Mouse (Mus musculus) ES-E14 (cell line): Measurements from ENCODE around the gene Ppara. TPM values are rescaled to one million over a fixed set of nuclear protein-coding genes. Genes with fewer than 3 reads are reported as not detected.

Source experiments
- DNase-seq: peaks from one replicate; pipeline ENCODE4 v3.0.0-alpha.2; 2013; ENCODE audit warnings: low read depth, low spot score
- H3K27ac ChIP-seq: 2 replicates; pipeline ENCODE4 v1.5.1; 2012; ENCODE audit warnings: low read depth, mild to moderate bottlenecking, low read length, moderate library complexity, mixed read lengths; ENCODE audit not compliant: poor library complexity, insufficient read depth, severe bottlenecking
- H3K36me3 ChIP-seq: 2 replicates; pipeline ENCODE4 v1.6.1; 2012; ENCODE audit warnings: mild to moderate bottlenecking, low read length, moderate library complexity, mixed read lengths; ENCODE audit not compliant: control insufficient read depth, poor library complexity, insufficient read depth, severe bottlenecking
- H3K4me1 ChIP-seq, 2 experiments: fragments of 150-350 bp in 1 of 2; sonication (generic) in 1 of 2; 2 replicates each; pipeline ENCODE4 v1.6.1; 2012; ENCODE audit warnings: low read length in 2 of 2, mild to moderate bottlenecking in 1 of 2, mixed read lengths in 1 of 2; ENCODE audit not compliant: control insufficient read depth in 2 of 2, insufficient read depth in 2 of 2, poor library complexity in 1 of 2
- H3K4me3 ChIP-seq, 2 experiments: fragments of 150-350 bp in 1 of 2; sonication (generic) in 1 of 2; 2 replicates each; pipeline ENCODE4 v1.5.1; 2012; ENCODE audit warnings: low read length in 2 of 2, low read depth in 1 of 2, mild to moderate bottlenecking in 1 of 2, mixed read lengths in 1 of 2; ENCODE audit not compliant: insufficient read depth in 1 of 2, poor library complexity in 1 of 2, severe bottlenecking in 1 of 2
- H3K9ac ChIP-seq: 2 replicates; pipeline ENCODE4 v1.6.1; 2012; ENCODE audit warnings: low read depth, mild to moderate bottlenecking, low read length, mixed read lengths; ENCODE audit not compliant: poor library complexity, insufficient read depth, severe bottlenecking
- H3K9me3 ChIP-seq: fragments of 150-350 bp; sonication (generic); 2 replicates; pipeline ENCODE4 v1.6.1; 2012; ENCODE audit warnings: low read depth, mild to moderate bottlenecking, low read length; ENCODE audit not compliant: control insufficient read depth, insufficient read depth
- CHD2 ChIP-seq: IDR thresholded peaks from 2 replicates; pipeline ENCODE4 v1.6.1; 2014; ENCODE audit warnings: mild to moderate bottlenecking, low read depth, low read length, inconsistent platforms
- HCFC1 ChIP-seq: IDR thresholded peaks from 2 replicates; pipeline ENCODE4 v1.6.1; 2012; ENCODE audit warnings: low read length, inconsistent platforms, borderline replicate concordance; ENCODE audit not compliant: insufficient read depth
- MAFK ChIP-seq: IDR thresholded peaks from 2 replicates; pipeline ENCODE4 v1.6.1; 2014; ENCODE audit warnings: mild to moderate bottlenecking, low read depth, low read length, inconsistent platforms; ENCODE audit not compliant: insufficient read depth
- ZC3H11A ChIP-seq: IDR thresholded peaks from 2 replicates; pipeline ENCODE4 v1.6.1; 2012; ENCODE audit warnings: low read depth, mild to moderate bottlenecking, inconsistent platforms, low read length, borderline replicate concordance
- ZNF384 ChIP-seq: IDR thresholded peaks from 2 replicates; pipeline ENCODE4 v1.6.1; 2012; ENCODE audit warnings: low read depth, low read length, inconsistent platforms
- in situ Hi-C, 2 experiments: fragments of 600-800 bp; cut with MboI; formaldehyde crosslinking; loops; one replicate each; pipeline ENCODE4 v1.15.1; 2025; ENCODE audit warnings: low sequenced_read_pairs in 2 of 2, inconsistent platforms in 1 of 2; ENCODE audit not compliant: unreplicated experiment in 2 of 2
- total RNA-seq: library from RNA; depleted of rRNA; stranded (reverse); fragments of 300-350 nt; gene quantifications from 2 replicates; pipeline ENCODE4 v1.2.3, GENCODE M21; 2012

Ppara gene
- total RNA-seq, 1 experiment: 0.09 TPM

DNA sequence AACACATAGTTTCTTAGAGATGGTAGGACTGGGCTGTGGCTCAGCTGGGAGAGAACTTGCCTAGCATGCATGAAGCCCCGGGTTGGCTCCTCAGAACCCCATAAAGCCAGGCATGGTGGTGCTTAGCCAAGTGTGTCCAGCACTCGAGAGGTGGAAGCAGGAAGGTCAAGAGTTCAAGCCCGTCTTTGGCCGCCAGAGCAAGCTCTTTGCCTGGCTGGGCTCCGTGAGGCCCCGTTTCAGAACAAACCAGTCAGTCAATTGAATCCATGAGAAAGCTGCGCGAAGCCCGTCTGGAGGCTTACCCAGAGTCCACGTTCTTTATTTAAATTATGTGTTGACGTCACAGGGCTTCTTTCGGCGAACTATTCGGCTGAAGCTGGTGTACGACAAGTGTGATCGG lies 53.9 kb downstream of the Ppara start:
- Histone ChIP-seq H3K4me3 (no peak overlapping the region), H3K9me3 (no peaks in the 10 kb centered on the region), H3K36me3 (no peaks in the 10 kb centered on the region), H3K4me1 (no peaks in the 10 kb centered on the region), H3K27ac (no peak overlapping the region), H3K9ac (no peak overlapping the region)
- DNase-seq: no peak
- in situ Hi-C loops: no loop called here
- TF ChIP-seq ZC3H11A (no peak), ZNF384 (no peak), HCFC1 (no peak), MAFK (no peak), CHD2 (no peak)

DNA sequence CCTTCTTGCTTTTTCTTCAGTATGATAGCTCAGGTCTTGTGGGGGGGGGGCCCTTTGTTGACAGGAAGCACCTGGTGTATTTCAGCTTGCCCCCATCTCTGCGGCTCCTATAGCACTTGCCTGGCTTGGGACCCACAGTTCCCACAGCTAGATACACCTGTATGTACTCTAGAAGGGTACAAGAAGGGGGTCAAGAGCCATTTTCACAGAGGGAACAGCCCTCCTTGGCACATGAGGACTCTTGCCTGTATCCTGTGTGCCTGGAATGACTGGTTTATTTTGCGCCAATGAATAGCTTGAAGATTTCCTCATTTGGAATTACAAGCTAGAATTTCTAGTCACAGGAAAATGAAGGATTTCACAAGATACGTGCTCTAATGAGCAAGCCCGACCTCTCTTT lies 56.7 kb downstream of the Ppara start:
- in situ Hi-C loops: no loop called here
- no peak overlapping the region for H3K9ac ChIP-seq

DNA sequence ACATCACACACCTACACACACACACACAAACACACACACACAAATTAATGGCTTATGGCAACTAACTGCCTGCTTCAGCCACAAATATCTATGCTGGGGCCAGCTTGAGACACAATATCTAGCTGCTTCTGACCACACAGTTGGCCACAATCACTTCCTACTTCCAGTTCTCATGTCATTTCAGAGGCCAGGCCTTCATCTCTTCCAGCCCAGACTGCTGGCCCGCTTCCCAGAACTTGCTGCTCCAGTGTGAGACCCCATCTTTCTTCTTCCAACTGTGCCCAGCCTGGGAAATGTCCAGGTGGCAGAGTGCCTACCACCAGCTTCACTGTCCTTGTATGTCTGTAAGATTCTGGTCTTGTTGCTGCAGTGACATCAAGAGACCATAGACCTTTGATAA lies 58.0 kb downstream of the Ppara start:
- TF ChIP-seq CHD2: no peak
- TF ChIP-seq ZC3H11A: no peak
- TF ChIP-seq ZNF384: no peak
- TF ChIP-seq HCFC1: no peak
- no peak for TF ChIP-seq MAFK
- Histone ChIP-seq H3K4me3 (no peak overlapping the region), H3K9ac (no peak overlapping the region), H3K9me3 (no peaks in the 10 kb centered on the region), H3K27ac (no peak overlapping the region), H3K4me1 (peaks cover 0 to 2% of the 10 kb centered on the region in 2 experiments; a peak in 1 of 4 replicates), H3K36me3 (no peaks in the 10 kb centered on the region)
- in situ Hi-C loops: no loop called here
- no peak for DNase-seq

More for the DNA sequence above, 56.7 kb downstream of the Ppara start:
- no peak for TF ChIP-seq CHD2
- no peak for TF ChIP-seq MAFK
- TF ChIP-seq HCFC1: no peak
- no peak for TF ChIP-seq ZNF384
- no peak for TF ChIP-seq ZC3H11A
- H3K9me3 ChIP-seq: no peaks in the 10 kb centered on the region
- no peaks in the 10 kb centered on the region for H3K36me3 ChIP-seq
- no peak overlapping the region for H3K4me3 ChIP-seq
- no peak overlapping the region for H3K27ac ChIP-seq
- H3K4me1 ChIP-seq: peaks cover 0 to 2% of the 10 kb centered on the region in 2 experiments; a peak in 1 of 4 replicates
- no peak for DNase-seq

DNA sequence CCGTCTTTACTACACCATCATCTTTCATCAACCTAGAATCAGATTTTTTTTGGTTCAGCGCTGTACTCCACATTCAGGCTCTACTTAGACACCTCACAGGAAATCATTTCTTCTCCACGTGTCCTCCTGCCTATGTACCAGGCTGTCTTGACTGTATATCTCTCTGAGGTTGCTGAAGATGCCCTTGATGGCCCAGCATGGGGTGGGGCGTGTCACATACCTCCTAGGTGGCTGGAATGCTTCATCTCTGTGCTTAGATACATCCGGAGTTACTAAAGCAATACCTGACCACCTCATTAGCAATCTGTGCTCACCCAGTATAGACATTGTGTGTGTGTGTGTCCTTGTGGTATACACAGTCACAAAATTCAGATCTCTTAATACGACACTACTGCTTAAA lies 60.7 kb downstream of the Ppara start:
- Histone ChIP-seq H3K9me3 (no peaks in the 10 kb centered on the region), H3K9ac (no peak overlapping the region), H3K4me3 (no peak overlapping the region), H3K27ac (no peak overlapping the region), H3K4me1 (peaks cover 0 to 2% of the 10 kb centered on the region in 2 experiments; a peak in 1 of 4 replicates), H3K36me3 (no peaks in the 10 kb centered on the region)
- in situ Hi-C loops: no loop called here
- no peak for TF ChIP-seq ZC3H11A
- no peak for TF ChIP-seq ZNF384
- TF ChIP-seq CHD2: no peak
- TF ChIP-seq HCFC1: no peak
- no peak for TF ChIP-seq MAFK
- DNase-seq: peak; percentile 31

DNA sequence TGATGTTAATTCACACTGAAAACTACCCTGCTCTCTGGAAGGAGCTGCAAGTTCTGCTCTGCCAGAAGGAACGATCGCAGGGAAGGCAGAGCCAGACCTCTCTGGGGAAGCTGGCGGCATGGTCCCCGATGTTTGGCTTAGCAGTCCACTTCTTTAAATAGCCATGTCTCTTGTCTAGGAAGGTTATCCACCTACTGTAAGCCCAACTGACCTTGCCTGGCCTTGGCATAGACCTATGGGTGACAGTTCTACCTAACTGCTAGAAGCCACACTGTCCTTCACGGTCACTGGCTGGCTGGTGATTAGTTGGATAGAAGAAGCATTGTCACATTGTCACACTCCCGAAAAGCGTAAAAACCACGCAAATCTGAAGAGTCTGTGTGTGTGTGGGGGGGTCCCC lies 63.9 kb downstream of the Ppara start:
- no peaks in the 10 kb centered on the region for H3K9me3 ChIP-seq
- peaks cover 0 to 2% of the 10 kb centered on the region in 2 experiments; a peak in 1 of 4 replicates for H3K4me1 ChIP-seq
- in situ Hi-C loops: no loop called here
- H3K36me3 ChIP-seq: no peaks in the 10 kb centered on the region
- H3K27ac ChIP-seq: no peak overlapping the region
- no peak overlapping the region for H3K9ac ChIP-seq
- no peak for TF ChIP-seq MAFK
- no peak for TF ChIP-seq HCFC1
- TF ChIP-seq ZNF384: no peak
- TF ChIP-seq ZC3H11A: no peak
- TF ChIP-seq CHD2: no peak
- no peak overlapping the region for H3K4me3 ChIP-seq
- DNase-seq: no peak
